Mouse (Mus musculus): ENCODE data around the gene Tmub1. TPM values are rescaled to one million over a fixed set of nuclear protein-coding genes. Genes with fewer than 3 reads are reported as not detected.
"Not testable (repeated sequence)": the region's sequence is repeated elsewhere in the genome, so short reads cannot be mapped to it uniquely, and the experiment has no call there.

Gene Tmub1
- polyA plus RNA-seq, 1 experiment from 2014 or later = 29.4 TPM

GRCm38 (mm10) chr5:24400911-24401605 is 46.6 kb downstream of the Tmub1 start:
- H3K9me3 ChIP-seq (ENCODE audit: low read length) = no peaks in the 10 kb centered on the region
- H3K9ac ChIP-seq (replicated peaks; ENCODE audit: low read length) = no peak overlapping the region
- 90% methylated on average over 5 of the region's 5 CpGs for WGBS
- no peak overlapping the region for H3K27ac ChIP-seq (ENCODE audit: low read length)
- ATAC-seq (ENCODE audit: low FRiP score, low TSS enrichment) = no peak
- H3K27me3 ChIP-seq (ENCODE audit: insufficient read depth, low read length) = no peaks in the 10 kb centered on the region
- H3K4me3 ChIP-seq (ENCODE audit: low read length) = no peak overlapping the region
- no peaks in the 10 kb centered on the region for H3K4me1 ChIP-seq (ENCODE audit: insufficient read depth, low read length)
- peaks cover 8% of the 10 kb centered on the region for H3K36me3 ChIP-seq (ENCODE audit: insufficient read depth, low read length)
- no peak overlapping the region for H3K4me2 ChIP-seq (replicated peaks; ENCODE audit: low read depth, low read length)

- Histone ChIP-seq H3K4me2 (replicated peaks; ENCODE audit: low read depth, low read length) (no peak overlapping the region), H3K27me3 (ENCODE audit: insufficient read depth, low read length) (no peaks in the 10 kb centered on the region), H3K36me3 (ENCODE audit: insufficient read depth, low read length) (peaks cover 5% of the 10 kb centered on the region), H3K27ac (ENCODE audit: low read length) (no peak overlapping the region), H3K4me1 (ENCODE audit: insufficient read depth, low read length) (no peaks in the 10 kb centered on the region), H3K4me3 (ENCODE audit: low read length) (no peak overlapping the region), H3K9ac (replicated peaks; ENCODE audit: low read length) (no peak overlapping the region), H3K9me3 (ENCODE audit: low read length) (no peaks in the 10 kb centered on the region)
- 94% methylated on average over 11 of the region's 11 CpGs for WGBS
- no peak for ATAC-seq (ENCODE audit: low FRiP score, low TSS enrichment)
These were observed 47.3 kb downstream of the Tmub1 start for GRCm38 (mm10) chr5:24400362-24400761.

- Histone ChIP-seq H3K4me2 (replicated peaks; ENCODE audit: low read depth, low read length) (no peak overlapping the region), H3K9me3 (ENCODE audit: low read length) (no peaks in the 10 kb centered on the region), H3K9ac (replicated peaks; ENCODE audit: low read length) (no peak overlapping the region), H3K4me3 (ENCODE audit: low read length) (no peak overlapping the region), H3K4me1 (ENCODE audit: insufficient read depth, low read length) (peaks cover 5% of the 10 kb centered on the region; the same call in 1 of the 2 replicates), H3K27ac (ENCODE audit: low read length) (no peak overlapping the region), H3K36me3 (ENCODE audit: insufficient read depth, low read length) (peaks cover 5% of the 10 kb centered on the region), H3K27me3 (ENCODE audit: insufficient read depth, low read length) (no peaks in the 10 kb centered on the region)
- ATAC-seq (ENCODE audit: low FRiP score, low TSS enrichment) = no peak
- 89% methylated on average over 10 of the region's 10 CpGs for WGBS
These were observed 48.0 kb downstream of the Tmub1 start for GRCm38 (mm10) chr5:24399686-24400085.

GRCm38 (mm10) chr5:24396254-24396653 is 51.4 kb downstream of the Tmub1 start:
- WGBS = 90% methylated on average over 6 of the region's 6 CpGs
- H3K4me2 ChIP-seq (replicated peaks; ENCODE audit: low read depth, low read length); H3K9me3 ChIP-seq (ENCODE audit: low read length); H3K4me3 ChIP-seq (ENCODE audit: low read length); ATAC-seq (ENCODE audit: low FRiP score, low TSS enrichment); H3K9ac ChIP-seq (replicated peaks; ENCODE audit: low read length); H3K4me1 ChIP-seq (ENCODE audit: insufficient read depth, low read length); H3K27ac ChIP-seq (ENCODE audit: low read length); H3K27me3 ChIP-seq (ENCODE audit: insufficient read depth, low read length); H3K36me3 ChIP-seq (ENCODE audit: insufficient read depth, low read length): not testable (repeated sequence)

Other genes with a start within 250 kb of the Tmub1 start
- 5.9 and 6.5 TPM in 2 replicates for gene Kcnh2, start 96.2 kb downstream of the Tmub1 start, polyA plus RNA-seq (2015; fragmentation: Nextera tagmentation; extraction: Ambion mirVana)
- 19.7 and 20.3 TPM in 2 replicates for gene Nos3, start 83.0 kb downstream of the Tmub1 start, polyA plus RNA-seq (2015; fragmentation: Nextera tagmentation; extraction: Ambion mirVana)
- gene Atg9b, start 55.7 kb downstream of the Tmub1 start, polyA plus RNA-seq (2015; fragmentation: Nextera tagmentation; extraction: Ambion mirVana) = 1.0 and 1.7 TPM in 2 replicates
- 76.1 and 80.3 TPM in 2 replicates for gene Abcb8, start 54.2 kb downstream of the Tmub1 start, polyA plus RNA-seq (2015; fragmentation: Nextera tagmentation; extraction: Ambion mirVana)
- gene Asic3, start 34.5 kb downstream of the Tmub1 start, polyA plus RNA-seq (2015; fragmentation: Nextera tagmentation; extraction: Ambion mirVana) = 0.40 and 0.55 TPM in 2 replicates
- gene Cdk5, start 24.3 kb downstream of the Tmub1 start, polyA plus RNA-seq (2015; fragmentation: Nextera tagmentation; extraction: Ambion mirVana) = 51.1 and 51.5 TPM in 2 replicates
- 52.5 and 53.8 TPM in 2 replicates for gene Slc4a2, start 24.0 kb downstream of the Tmub1 start, polyA plus RNA-seq (2015; fragmentation: Nextera tagmentation; extraction: Ambion mirVana)
- gene Fastk, start 2.6 kb downstream of the Tmub1 start, polyA plus RNA-seq (2015; fragmentation: Nextera tagmentation; extraction: Ambion mirVana) = 143 and 147 TPM in 2 replicates
- 15.0 and 21.0 TPM in 2 replicates for gene Agap3, start 4.3 kb upstream of the Tmub1 start, polyA plus RNA-seq (2015; fragmentation: Nextera tagmentation; extraction: Ambion mirVana)
- gene Gbx1, start 79.3 kb upstream of the Tmub1 start, polyA plus RNA-seq (2015; fragmentation: Nextera tagmentation; extraction: Ambion mirVana) = 0.08 TPM in 1 of 2 replicates, not detected in the other
- 0.42 and 0.71 TPM in 2 replicates for gene Asb10, start 93.1 kb upstream of the Tmub1 start, polyA plus RNA-seq (2015; fragmentation: Nextera tagmentation; extraction: Ambion mirVana)
- gene 4931409K22Rik, start 109.0 kb upstream of the Tmub1 start, polyA plus RNA-seq (2015; fragmentation: Nextera tagmentation; extraction: Ambion mirVana) = 0.16 and 0.41 TPM in 2 replicates
- gene Abcf2, start 129.6 kb upstream of the Tmub1 start, polyA plus RNA-seq (2015; fragmentation: Nextera tagmentation; extraction: Ambion mirVana) = 118 TPM in 2 replicates
- gene Chpf2, start 138.9 kb upstream of the Tmub1 start, polyA plus RNA-seq (2015; fragmentation: Nextera tagmentation; extraction: Ambion mirVana) = 27.1 and 28.3 TPM in 2 replicates
- gene Smarcd3, start 176.6 kb upstream of the Tmub1 start, polyA plus RNA-seq (2015; fragmentation: Nextera tagmentation; extraction: Ambion mirVana) = 24.5 and 25.0 TPM in 2 replicates
- gene Nub1, start 237.7 kb upstream of the Tmub1 start, polyA plus RNA-seq (2015; fragmentation: Nextera tagmentation; extraction: Ambion mirVana) = 39.9 and 43.3 TPM in 2 replicates